Mouse (Mus musculus) heart, postnatal 25 days (tissue): ENCODE measurements around the gene Mia3. TPM values are rescaled to one million over a fixed set of nuclear protein-coding genes. Genes with fewer than 3 reads are reported as not detected.
"Not testable (repeated sequence)": the region's sequence is repeated elsewhere in the genome, so short reads cannot be mapped to it uniquely, and the experiment has no call there.

Experiments
- DNase-seq: peaks from one replicate; pipeline ENCODE4 v3.0.0; 2022; ENCODE audit warnings: low spot score
- intact Hi-C: fragments of 180-260 bp; cut with DNase I; formaldehyde crosslinking; loops from one replicate; pipeline ENCODE4 v1.15.1; 2025
- total RNA-seq, 2 experiments: library from RNA; stranded (reverse); gene quantifications; 2 replicates each; pipeline ENCODE4 v1.2.3; 2021

The Mia3 gene
- total RNA-seq, result 100 to 1,000 TPM; 102 to 117 TPM

DNA sequence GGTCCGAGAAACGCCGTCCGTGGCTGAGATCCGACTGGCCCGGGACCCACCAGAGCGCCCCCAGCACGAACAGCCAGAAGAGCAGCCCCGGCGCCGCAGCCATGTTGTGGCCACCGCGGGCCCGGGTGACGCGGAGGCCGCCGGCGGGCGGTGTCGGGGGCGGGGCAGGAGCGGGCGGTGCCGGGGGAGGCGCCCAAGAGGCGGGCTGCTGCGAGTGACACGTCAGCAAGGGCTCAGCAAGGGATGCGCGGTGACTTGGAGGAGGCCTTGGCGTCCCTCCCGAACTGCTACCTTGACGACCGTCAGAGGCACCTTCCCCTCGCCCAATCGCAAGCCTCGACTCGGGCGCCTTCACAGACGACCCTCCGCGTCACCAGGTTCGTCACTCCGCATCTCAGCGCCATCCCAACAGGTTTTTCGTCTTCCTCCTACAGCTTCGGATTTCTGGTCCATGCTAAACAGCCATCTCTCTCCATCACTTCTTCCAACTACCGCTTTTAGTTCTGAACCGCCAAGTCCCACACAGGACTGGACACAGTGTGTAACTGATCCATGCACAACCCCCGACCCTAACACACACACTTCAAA, at the start of gene Mia3:
Mia3 (minus strand) TSS at position 127 of the 588 bp plus-strand sequence.
- intact Hi-C loops, result loop anchor here (2.0 kb wide), 1 partner anchor 19 kb away; the partner anchor contains the start of gene Taf1a

DNA sequence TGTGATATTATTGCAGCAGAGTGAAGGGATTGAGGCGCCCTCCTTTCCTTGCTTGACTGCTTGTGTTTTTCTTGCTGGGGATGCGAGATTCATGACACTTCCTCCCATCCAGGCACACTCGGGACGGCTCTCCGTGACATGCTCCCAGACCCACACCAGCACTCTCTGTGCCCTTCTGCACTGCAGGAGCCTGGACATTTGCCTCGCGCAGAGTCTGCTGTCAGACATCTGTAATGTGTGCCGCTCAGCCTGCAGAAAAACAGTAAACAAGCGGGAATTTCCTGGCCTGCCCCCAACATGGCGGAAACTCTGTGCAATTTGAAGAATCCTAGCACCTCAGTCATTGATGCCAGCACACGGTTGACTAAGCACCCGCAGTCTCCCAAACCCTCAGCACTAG, 48.5 kb upstream of the Mia3 start, which contains the start of gene Hhipl2:
Hhipl2 (plus strand) TSS at position 343 of the 400 bp plus-strand sequence.
- intact Hi-C loops, result no loop called here
- DNase-seq, result no peak

More for the DNA sequence above, at the start of gene Mia3:
- peak; percentile 92 for DNase-seq

DNA sequence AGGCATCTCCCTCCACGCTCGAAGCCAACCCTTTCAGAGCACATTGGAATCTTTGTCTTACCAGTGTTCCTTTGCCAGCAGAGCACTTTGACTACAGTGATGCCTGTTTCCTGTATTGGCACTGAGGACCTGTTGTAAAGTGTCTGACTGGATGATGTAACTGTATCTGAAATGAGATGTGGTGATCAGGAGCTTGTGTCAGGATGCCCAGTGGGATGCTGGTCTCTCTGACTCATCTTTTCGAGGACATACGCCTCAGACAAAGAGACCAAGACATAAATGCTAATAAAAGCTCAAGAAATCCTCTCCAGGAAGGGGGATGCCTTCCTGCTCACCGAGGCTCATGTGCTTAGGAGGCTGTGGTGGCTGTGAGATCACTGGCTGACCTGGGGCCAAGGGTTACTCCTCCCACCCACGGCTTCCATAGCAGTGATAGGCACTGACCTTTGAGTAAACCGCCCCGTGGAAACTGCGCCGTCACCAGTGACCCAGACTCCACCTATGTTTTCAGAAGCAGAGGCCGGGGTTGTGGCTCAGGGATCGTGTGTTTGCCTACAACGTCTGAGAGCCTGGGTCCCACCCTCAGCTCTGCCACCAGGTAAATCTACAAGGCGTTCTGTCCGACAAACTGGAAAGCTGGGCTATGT, 44.9 kb upstream of the Mia3 start:
- DNase-seq, result no peak
- intact Hi-C loops, result no loop called here

- intact Hi-C loops, result no loop called here
- DNase-seq, result no peak
These were observed 34.0 kb upstream of the Mia3 start for GRCm38 (mm10) chr1:183403396-183403795.

- intact Hi-C loops, result loop anchor here (2.0 kb wide), 1 partner anchor 20 kb away; the partner anchor contains the start of gene Mia3
- peak; percentile 76 for DNase-seq
These were observed 19.4 kb upstream of the Mia3 start, which contains the start of gene Taf1a for GRCm38 (mm10) chr1:183388426-183389406. Gene Taf1a, plus strand, starts transcription at chr1:183388981.

- intact Hi-C loops, result not testable (repeated sequence)
These were observed 18.1 kb upstream of the Mia3 start for GRCm38 (mm10) chr1:183387421-183387820.

GRCm38 (mm10) chr1:183382621-183383020, 13.3 kb upstream of the Mia3 start:
- no peak for DNase-seq
- intact Hi-C loops, result no loop called here

More at GRCm38 (mm10) chr1:183387421-183387820, 18.1 kb upstream of the Mia3 start:
- DNase-seq, result not testable (repeated sequence)

GRCm38 (mm10) chr1:183381816-183382215, 12.5 kb upstream of the Mia3 start:
- DNase-seq, result no peak
- intact Hi-C loops, result no loop called here

DNA sequence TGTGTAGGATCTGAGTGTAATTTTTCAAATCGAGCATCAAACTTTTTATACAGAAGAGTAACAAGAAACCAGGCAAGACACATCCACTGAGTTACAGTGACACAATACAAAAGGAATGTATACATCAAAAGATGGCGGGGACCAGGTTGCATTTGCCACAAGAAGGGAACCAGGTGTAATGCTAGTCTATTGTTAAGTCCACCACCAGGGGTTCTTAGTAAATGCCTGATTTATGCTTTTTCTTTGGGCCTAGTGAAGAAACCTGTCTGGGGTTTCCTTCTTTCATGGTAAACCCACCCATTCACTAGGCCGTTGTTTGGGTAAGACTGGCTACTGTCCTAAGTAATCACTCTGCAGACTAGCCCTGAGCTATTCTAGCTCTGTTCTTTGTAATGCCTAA, 10.0 kb upstream of the Mia3 start:
- intact Hi-C loops, DNase-seq: not testable (repeated sequence)

DNA sequence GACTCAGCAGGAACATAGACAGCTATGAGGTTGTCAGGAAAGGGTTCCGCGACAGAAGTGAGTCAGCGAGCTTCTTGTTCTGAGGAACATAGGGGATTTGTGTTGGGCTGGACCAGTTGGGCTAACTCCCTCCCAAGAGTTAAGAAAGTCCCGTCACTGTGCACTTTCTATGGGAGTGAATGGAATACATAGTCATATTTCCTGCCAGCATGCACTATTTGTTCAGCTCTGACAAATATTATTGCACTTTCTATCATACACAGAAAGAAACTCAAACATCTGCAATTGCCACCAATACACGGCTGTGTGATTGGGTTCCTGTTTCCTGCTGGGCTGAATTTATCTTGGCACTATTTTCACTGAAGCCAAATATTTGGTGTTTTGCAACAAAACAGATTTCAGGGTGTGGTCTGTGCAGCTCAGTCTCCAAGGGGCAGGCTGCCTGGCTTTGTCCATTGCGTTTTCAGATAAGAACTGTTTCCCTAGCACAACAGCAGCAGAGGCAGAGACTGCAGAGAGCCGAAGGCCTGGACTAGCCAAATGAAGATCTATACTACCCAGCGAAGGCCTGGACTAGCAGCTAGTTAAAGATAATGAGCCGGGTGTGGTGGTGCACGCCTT, 9.1 kb upstream of the Mia3 start:
- DNase-seq, result peak; percentile 42
- intact Hi-C loops, result no loop called here

DNA sequence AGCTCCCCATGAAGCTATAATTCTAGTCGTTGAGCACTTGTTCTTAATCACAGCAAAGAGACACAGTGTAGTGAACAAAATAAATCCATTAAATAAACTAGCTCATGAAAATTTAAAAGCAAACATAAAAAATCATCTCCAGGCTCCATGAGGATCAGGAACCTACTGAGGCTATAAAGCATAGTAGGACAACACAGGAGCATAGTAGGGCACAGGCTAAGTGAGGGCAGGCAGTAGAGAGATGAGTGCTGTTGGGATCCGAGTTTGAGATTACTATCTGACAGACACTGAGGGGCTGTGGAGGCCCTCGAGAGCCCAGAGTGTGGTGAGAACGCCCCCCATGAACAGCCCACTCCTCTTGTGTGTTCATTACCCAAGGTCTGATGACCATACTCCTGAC, 7.7 kb upstream of the Mia3 start:
- no peak for DNase-seq
- intact Hi-C loops, result no loop called here

DNA sequence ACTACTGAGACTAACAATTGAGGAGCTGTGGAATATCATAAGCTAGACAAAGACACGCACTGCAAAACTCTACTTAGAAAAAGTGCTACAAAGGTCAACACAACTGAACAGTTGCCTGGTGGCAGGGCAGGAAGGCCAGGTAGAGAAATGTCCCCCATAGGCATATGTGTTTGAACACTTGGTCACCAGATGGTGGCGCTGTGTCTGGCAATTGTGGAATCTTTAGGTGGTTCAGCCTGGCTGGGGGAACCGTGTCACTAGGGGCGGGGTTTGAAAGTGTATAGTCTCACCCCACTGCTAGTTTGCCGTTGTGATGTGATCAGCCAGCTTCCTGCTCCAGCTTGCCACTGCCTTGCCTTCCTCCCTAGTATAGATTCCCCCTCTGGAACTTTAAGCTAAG, 5.4 kb upstream of the Mia3 start:
- intact Hi-C loops, result no loop called here
- DNase-seq, result no peak

- DNase-seq, result peak; percentile 6
- intact Hi-C loops, result loop anchor here (2.0 kb wide), 1 partner anchor 20 kb away; the partner anchor contains the start of gene Taf1a
These were observed 552 bp downstream of the Mia3 start for GRCm38 (mm10) chr1:183368601-183369400.

GRCm38 (mm10) chr1:183366361-183366760, 3.0 kb downstream of the Mia3 start:
- DNase-seq, result no peak
- intact Hi-C loops, result no loop called here

- intact Hi-C loops, result no loop called here
- no peak for DNase-seq
These were observed 5.8 kb downstream of the Mia3 start for GRCm38 (mm10) chr1:183363577-183363867.

GRCm38 (mm10) chr1:183362729-183363576, 6.4 kb downstream of the Mia3 start:
- DNase-seq, result no peak
- intact Hi-C loops, result no loop called here

GRCm38 (mm10) chr1:183362301-183362700, 7.1 kb downstream of the Mia3 start:
- intact Hi-C loops, result no loop called here
- DNase-seq, result no peak

DNA sequence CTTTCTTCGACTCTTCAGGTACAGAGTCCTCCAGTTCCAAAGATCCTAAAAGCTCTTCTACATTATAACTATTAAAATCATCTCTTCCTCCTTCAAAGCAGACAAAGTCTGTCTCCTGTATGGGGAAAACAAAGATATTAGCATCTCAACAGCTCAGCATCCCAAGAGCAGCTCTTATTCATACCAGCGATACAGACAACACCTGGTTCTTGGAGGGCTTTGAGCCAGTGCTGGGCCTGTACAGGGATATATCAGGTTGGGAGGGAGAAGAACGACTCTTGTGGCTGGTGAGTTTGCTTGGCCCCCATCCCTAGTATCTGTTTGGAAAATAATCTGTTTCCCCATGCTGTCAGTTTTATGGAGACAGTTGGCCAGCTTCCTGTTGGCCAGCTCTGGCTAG, 10.5 kb downstream of the Mia3 start:
- no peak for DNase-seq
- intact Hi-C loops, result no loop called here
